Mouse (Mus musculus) T-helper 1 cell (primary cell): ENCODE results near the gene Cdk14.
"Not testable (repeated sequence)": the region's sequence is repeated elsewhere in the genome, so short reads cannot be mapped to it uniquely, and the experiment has no call there.

Source experiments
- in situ Hi-C: fragments of 300-600 bp; cut with MboI, MseI; formaldehyde crosslinking; loops from one replicate; pipeline ENCODE4 v1.15.1; 2025; ENCODE audit warnings: high pct_unique_total_duplicates

The Cdk14 gene

DNA sequence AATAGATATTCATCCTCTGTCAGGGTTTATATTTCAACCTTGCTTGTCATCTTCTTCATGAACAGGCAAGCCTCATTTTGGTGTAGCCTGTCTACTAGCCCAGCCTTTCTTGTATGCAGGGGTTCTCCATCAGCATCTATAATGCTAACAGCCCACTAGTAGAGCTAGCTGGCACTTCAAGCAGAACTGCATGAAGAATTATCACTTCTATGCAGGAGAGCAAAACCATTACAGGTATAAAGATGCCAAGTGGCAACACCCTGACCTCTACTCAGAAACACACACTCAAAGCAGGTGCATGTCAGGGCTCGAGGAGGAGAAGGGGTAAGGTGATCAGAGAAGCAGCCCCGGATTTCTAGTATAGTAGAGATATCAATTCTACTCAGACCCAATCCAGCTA, 155.4 kb downstream of the Cdk14 start:
- in situ Hi-C loops: no loop called here

DNA sequence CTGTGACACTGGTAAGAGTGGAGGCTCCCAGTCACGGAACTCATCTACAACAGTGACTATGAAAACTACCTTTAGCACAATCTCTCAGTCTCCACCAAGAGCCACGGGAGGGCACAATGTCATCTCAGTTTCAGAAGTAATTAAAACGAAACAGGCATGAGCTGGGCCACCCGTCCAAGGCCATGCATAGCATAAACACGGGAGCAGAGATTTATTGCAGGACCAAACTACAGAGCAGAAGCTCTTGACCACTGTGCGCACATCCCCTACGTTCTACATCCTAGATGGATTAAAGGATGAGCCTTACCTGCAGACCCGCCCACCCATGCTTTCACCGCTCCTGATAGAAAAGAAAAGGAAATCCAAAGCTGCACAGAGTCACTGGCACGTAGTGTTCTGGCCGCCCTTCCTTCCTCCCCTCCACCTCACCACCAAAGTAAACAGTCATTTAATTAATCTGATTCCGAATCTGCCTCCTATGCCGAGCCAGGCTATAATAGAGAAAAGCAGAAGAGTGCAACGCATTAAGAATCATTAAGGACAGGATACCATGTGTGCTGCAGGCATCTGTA, 158.3 kb downstream of the Cdk14 start:
- in situ Hi-C loops: no loop called here

DNA sequence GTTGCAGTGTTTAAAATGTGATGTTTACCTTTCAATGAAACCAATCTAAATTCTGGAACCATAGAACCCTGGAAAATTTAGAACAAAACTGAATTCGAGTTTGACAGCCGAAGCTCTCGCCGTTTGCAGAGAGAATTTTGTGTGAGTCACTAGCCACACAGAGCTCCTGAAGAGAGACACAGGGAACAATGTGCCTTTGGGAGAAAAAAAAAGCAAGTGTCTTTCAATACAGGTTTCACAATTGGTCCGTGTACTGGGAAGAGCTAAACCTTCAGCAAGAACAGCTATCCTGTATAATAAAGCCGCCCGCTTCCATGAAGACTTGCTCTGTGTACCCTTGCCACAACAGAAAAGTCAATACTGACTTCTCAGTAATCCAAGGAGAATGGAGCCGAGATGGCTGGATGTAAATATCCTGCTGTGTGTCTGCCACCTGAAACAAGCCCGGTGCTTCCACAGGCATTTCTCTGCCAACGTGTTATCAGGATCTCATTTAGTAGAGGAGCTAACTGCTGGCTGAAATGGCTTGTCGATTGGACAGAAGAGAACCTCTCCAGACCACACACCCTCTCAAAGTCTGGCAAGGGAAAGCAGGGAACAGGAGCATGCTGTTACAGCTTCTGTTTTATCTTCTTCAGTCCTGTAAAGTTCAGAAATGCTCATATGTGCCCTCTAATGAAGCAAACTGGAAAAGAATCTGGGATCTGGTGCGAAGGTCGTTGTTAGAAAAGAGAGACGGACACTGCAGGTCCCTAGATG, 159.0 kb downstream of the Cdk14 start:
- in situ Hi-C loops: no loop called here

DNA sequence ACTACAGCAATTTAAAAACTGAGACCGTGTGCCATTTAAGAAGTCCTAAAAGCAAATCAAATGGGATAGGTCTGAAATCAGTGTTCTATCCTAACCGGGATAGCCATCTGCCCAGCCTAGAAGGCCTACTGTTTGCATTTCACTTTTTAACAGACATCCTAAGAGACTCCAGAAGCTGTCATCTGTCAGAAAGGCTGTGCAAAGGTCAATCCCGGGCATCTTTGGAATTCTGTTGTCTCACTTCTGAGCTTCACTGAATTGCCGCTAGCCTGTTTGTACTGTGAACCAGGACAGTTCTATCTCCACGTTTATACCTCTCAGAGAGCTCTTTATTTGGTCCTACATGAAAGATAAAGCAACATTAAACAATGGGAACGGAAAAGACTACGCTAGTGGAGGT, 159.8 kb downstream of the Cdk14 start:
- in situ Hi-C loops: no loop called here

DNA sequence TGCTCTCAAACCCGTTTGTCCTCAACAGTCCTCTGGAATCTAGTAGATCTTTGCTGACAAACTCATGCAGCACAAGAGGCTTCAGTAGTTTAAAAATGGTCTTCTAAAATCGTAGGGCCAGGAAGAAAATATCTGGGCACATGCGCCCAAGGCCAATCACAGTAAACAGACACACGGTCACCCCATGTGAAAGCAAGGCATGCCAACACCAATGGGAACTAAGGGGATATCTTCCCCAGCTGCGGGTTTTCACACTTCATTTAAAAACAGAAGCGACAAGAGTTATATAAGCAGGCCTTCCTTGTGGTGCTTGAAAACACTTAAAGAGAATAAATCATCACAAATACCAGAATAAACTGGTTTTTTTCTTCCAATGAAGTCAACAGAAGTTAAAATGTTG, 165.7 kb downstream of the Cdk14 start:
- in situ Hi-C loops: no loop called here

DNA sequence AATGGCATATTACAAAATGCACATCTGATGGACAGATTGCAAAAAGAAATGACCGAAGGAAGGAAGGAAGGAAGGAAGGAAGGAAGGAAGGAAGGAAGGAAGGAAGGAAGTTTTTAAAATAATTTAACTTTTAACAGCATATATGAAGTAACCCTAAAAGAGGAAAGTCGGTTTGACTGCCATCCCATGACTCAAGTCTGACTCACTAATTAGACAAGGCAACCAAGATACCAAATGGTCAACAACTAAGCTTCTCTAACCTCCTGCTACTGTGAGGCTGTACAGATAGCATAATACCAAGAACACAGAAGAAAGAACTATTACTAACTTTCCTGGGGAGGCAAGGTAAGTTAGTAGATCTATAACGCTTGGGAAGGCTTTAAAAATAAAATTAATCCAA, 166.9 kb downstream of the Cdk14 start:
- in situ Hi-C loops: no loop called here

DNA sequence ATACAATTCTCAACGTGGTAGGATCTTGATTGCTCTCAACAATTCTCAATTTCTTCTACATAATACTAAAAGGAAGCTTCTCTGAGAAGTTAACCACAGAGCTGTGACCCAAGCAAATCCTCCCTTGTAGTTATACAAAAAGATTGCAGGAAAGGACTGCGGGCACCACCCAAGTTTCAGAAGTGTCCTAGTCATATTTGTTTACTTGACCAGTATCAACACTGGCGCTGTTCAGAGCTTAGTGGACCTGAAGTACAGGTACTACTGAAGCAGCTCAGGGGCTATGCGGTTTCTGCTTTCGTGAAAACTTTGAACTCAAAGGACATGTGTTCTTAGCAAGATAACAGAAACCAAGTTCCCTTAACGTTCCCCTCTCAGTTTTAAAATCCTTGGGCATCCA, 172.4 kb downstream of the Cdk14 start:
- in situ Hi-C loops: no loop called here

DNA sequence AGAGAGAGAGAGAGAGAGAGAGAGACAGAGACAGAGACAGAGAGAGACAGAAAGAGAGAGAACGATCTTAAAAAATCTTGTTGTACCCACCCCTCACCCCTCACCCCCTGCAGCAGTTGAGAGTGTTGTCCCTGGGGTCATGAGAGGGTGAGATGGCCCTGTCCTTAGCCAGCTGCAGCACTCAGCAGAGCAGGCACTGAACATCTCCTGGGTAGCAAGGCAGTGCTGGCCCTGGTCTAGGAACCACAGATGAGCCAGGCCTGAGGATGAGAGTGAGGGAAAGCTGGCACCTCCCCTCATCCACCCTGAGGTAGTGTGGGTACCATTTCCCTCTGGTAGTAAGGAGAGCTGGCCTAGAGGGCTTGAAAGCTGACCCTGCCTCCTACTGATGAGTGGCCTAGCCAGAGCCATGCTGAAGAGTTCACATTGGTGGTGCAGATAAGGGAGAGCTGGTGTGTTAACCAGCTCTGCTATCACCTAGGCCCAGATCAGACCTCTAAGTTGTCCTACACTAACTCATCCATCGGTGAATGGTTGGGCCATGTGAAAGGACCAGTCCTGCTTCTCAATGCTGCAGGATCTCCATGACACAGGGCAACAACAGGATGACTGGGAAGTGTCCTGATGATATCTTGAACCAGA, 173.5 kb downstream of the Cdk14 start:
- in situ Hi-C loops: no loop called here

DNA sequence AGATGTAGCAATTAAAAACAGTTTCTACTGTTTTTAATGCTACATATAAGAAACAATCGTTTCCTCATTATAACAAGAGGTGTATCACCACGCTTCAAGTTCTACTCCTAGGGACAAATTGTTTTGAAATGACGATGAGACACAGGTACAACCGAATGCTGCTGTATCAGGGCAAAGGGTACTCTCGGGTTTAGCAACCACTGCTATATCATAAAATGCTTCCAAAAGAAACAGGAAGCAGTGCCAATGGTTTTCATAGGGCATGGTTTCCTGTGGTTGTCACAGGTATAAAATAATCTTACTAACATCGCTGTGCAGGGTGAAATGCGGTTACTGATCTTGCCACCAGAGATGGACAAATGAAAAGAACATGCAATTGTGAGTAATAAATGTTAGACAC, 174.9 kb downstream of the Cdk14 start:
- in situ Hi-C loops: no loop called here

DNA sequence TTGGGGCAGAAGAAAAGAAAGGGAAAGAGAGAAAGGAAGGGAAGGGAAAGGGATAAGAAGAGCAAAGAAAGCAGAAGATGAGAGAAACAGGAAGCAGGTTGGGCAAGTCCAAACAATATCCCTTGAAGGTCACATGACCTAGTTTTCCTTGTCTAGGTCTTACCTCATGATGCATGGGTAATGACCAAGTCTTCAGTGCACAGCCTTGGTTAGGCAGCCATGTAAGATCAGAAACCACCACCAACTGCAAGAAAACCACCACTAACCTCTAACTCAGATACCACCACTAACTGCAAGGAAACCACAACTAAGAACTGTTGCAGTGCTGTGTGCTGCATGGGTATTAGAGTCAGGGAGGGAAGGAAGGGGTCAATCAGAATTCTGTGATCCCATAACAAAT, 176.5 kb downstream of the Cdk14 start:
- in situ Hi-C loops: no loop called here

DNA sequence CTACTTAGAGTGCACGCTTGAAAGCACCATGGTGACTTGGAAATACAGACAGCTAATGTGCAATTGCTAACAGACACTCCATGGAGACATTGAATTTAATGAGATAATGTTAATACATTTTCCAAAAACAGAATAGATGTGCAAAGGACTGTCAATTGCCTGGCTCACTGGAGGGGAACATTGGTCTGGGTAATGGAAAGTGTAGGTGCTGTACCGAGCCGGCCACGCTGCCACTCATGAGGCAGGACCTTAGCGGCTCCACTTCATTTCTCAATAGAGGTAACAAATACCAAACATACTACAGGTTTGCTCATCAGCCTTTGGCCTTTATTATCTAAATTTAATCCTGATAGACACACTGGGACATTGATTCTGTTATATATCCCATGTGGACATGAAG, 177.4 kb downstream of the Cdk14 start:
- in situ Hi-C loops: no loop called here

DNA sequence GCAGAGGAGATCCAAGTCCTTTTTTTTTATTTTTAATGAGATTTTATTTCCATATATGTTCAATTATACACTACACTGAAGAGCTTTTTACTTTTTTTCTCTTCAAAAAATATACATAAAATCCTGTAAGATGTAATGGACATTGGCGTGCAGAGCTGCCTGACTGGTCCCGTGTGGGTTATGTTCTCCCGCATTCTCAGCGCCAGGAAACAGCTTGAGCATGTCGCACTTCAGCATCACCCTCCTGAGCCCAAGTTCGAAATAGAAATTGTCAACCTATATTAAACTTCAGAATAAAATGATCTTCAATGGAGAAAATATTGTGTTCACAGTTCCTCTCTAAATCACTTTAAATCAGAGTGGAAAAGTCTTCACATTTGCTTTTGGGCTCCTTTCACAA, 179.0 kb downstream of the Cdk14 start:
- in situ Hi-C loops: no loop called here

DNA sequence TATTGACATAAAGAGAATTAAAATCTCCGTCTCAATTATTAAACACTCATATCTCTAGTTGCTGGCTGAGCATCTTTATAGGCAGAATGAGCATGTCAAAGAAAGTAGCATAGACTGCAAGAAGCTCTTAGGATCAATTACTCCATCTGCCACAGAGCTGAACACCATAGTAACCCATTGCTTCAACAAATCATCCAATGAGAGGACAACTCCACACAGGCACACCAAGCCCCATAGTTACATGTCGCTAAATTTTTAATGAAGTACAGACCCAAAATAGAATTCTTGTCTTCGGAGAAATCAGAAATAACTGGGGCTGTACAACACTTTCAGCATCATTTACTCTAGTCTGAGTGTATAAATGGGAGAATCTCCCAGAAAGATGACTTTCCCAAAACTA, 180.0 kb downstream of the Cdk14 start:
- in situ Hi-C loops: no loop called here

DNA sequence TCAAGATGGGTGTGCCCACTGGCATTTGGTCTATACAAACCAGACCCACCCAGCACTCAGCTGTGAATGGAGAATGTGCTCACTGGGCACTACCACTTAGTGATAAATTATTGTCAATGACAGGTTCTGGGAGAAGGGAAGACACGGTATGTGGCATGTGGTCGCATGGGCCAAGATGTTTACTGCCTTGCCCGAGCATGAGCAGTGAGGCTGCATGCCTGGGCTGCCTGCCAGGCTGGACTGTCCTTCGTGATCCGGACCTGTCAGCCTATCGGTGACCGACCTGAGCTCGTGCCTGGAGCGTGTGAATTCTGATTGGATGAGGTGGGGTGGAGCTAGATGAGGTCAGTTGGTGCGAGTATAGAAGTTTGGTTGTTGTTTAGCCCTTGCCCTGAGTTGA, 185.2 kb downstream of the Cdk14 start:
- in situ Hi-C loops: not testable (repeated sequence)

DNA sequence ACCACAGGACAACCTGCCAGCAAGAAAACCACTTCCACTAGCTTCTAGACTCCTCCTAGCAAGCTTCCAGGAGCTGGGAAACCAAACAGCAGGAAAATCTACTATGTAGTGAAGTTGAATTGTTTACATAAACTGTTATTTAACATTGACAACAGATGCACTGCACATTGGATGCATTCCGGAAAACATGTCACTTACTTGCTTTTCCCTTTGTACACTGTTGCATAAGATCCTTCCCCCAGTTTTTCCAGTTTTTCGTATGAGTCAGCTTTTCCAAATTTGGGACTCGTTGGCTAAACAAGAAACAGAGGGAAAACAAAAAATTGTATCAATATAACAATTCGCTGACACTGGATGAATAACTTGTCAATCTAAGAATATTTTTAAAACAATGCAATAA, 193.1 kb downstream of the Cdk14 start:
- in situ Hi-C loops: no loop called here

DNA sequence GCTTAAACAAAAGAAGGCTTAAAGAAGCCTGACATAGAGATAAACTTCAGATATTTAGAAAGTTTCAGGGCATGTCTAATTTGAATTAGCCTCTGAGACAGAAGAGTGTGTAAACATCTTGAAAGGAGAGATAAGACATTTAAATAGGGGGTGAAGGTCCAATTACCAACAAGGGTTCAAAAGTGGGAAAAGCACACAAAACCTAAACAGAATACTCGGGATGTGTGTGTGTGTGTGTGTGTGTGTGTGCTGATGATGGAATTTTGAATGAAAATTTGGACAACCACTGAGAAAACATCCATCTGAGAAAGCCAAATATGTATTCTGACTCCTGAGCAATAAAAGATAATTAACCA, 208.4 kb downstream of the Cdk14 start:
- in situ Hi-C loops: no loop called here

DNA sequence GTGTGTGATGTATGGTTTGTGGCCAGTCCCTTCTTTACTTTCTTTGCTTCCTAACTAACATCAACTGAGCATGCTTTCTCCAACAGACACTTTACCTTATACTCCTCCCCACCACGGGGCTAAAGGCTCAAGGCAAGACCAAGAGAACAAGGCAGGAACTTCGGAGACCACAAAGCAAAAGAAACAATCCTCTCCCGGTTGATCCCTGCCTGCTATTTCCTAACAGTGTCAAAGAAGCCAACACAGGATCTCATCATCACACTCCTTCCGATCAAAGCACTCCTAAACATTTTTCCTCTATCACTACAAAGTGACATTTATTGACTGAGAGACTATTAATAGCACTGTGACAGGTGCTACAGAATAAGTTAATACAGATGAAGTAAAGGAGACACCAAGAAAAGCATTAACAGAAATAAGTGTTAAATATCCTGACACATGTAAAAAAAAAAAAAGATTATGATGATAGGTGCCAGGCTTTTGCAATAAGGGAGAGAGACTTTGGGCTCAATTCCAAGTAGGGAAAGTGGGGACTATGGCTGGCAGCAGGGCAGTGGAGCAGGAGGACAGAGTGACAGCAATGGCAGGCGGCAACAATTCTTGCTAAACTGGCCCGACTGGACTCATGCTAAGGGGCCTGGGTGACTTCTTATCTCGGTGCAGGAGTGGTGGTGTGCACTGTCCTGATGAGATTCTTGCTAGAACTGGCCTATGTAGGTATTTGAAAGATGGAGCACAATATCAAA, 208.9 kb downstream of the Cdk14 start:
- in situ Hi-C loops: no loop called here

DNA sequence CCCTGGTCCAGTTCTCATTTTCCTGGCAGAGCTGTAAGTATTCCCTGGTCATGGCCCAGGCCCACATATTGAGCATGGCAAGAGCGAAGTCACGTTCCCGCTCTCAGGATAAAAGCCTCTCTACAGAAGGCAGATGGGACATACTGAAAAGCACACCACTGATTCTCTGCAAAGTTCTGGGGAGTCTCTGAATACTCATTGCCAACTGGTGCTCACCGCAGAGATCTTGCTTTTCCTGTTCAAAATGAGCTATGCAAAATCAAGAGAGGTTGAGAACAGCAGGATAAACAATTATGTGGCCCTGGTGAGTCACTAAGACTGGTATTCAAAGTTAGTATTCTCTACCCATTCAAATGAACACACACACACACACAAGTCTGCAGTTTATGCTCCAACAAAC, 212.1 kb downstream of the Cdk14 start:
- in situ Hi-C loops: no loop called here

DNA sequence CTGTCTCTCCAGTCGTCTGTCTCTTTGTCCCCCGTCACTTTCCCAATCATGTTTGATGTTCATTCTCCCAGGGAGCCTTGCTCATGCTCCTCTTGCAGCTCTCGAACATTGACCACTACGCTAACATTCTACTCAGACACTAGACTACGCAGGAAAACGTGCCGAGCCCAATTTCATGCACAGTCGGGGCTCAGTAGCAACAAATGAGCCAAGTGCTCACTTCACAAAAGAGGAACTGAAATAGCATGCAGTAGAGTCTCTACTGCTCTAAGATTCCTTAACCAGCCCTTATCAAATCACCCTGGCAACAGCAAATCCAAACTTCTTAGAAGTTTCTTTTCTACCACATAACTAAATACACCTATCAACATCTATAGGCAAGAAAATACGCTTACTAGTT, 214.1 kb downstream of the Cdk14 start:
- in situ Hi-C loops: no loop called here

DNA sequence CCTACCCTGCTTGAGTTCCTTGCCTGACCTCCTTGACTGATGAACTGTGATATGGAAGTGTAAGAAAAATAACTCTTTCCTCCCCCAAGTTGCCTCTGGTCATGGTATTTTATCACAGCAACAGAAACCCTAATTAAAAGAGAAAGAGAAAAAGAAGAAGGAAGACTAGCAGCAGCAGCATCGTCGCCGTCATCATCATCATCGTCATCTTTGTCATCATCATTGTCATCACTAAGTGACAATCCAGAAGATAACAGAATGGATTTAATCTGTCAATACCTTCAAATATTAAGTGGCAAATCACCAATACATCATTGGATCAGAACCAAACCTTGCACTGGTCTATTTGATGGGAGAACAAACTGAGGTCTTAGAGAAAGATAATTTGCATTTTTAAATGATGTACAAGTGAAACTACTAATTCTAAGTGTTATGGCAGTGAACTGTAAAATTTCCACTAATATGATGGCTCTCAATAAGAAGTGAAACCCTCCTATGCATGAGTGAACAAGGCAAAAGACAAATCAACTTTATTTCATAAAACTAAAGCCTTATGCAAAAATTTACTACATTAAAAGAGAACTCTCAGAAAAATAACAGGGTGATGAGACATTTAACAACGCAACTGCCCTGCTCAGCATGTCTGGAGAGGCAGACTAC, 225.4 kb downstream of the Cdk14 start:
- in situ Hi-C loops: no loop called here

DNA sequence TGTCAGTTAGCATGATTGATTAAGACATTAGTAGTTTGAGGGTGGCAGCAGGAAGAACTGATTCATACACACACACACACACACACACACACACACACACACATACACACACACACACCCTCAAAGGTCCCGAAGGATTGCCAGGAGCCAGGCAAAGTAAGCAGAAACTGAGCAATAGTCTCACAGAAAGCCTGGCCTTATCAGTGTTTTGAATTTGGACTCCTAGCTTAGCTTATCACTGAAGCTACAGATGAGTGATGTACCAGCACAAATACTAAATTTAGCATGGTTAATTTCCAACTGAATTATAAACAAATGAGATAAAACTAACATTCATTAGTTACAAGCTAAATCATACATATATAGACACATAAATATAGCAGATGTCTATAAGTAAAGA, 230.5 kb downstream of the Cdk14 start:
- in situ Hi-C loops: no loop called here
